In the genomic region with DNA sequence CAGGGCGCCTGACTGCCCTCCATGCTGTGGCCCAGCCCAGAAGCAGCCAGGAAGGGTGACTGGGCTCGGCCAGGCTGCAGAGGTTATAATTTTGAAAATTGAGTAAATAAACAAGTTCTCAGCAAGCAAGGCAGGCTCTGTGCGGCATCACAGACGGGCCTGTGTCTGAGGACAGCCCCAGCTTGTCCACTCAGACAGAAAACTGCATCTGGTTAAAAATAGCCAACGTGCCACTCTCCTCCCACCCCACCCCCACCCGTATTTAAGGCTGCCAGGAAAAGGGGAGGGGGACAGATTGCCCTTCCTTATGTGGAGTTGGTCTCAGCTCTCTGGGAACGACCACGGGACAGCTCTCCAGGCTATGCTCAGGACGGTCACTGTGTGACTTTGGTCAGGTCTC, we compare ENCODE assay signal across 9 mouse cellular contexts. TPM values are rescaled to one million over a fixed set of nuclear protein-coding genes. Genes with fewer than 3 reads are reported as not detected.
DNase-seq lines count a peak whose midpoint lies in the region; ATAC-seq and TF ChIP-seq lines count a peak whose summit lies in the region.
"Had no signal": no experiment of that assay in that cellular context is flagged by ENCODE, and none has a peak within 500 bp of the region (broad histone marks: within the 10 kb centered on the region; RNA-seq: fewer than 3 reads in every experiment).

No protein-coding gene starts in this region.

- peaks cover 100% of the 10 kb centered on the region for H3K79me2 ChIP-seq in macrophage (ENCODE audit: inconsistent target)

- 0 out of 2 replicates have a peak, but pooled peaks cover 12% of the 10 kb centered on the region for H3K36me3 ChIP-seq in embryonic facial prominence, embryonic 12.5 days
- H3K36me3 ChIP-seq in forebrain, embryonic 16.5 days (ENCODE audit: control insufficient read depth, insufficient read depth) = no peaks in the 10 kb centered on the region
- H3K36me3 ChIP-seq in macrophage (ENCODE audit: inconsistent target) = no peaks in the 10 kb centered on the region
- H3K36me3 ChIP-seq: G1E had no signal

- 0 out of 2 replicates have a peak overlapping the region, but pooled peaks have one; percentile 17 for H3K4me2 ChIP-seq in embryonic facial prominence, embryonic 12.5 days (replicated peaks)
- H3K4me2 ChIP-seq in forebrain, embryonic 16.5 days (ENCODE audit: low read length) = no peak overlapping the region

- no peak for DNase-seq in layer of hippocampus, adult 2 months (ENCODE audit: low spot score in 2 of 2)
- DNase-seq in layer of hippocampus, adult 11-12 months (ENCODE audit: low spot score) = no peak
- DNase-seq in retina, embryonic 14.5 days (ENCODE audit: low spot score) = no peak
- DNase-seq in gastrocnemius, postnatal 25 days = no peak
- no peak for DNase-seq in urinary bladder, postnatal 14 days (ENCODE audit: low spot score)

- H3K9me3 ChIP-seq in embryonic facial prominence, embryonic 12.5 days = no peaks in the 10 kb centered on the region
- no peaks in the 10 kb centered on the region for H3K9me3 ChIP-seq in forebrain, embryonic 16.5 days (ENCODE audit: control insufficient read depth, low read length)
- H3K9me3 ChIP-seq: G1E had no signal

- no peak for TF ChIP-seq CTCF in layer of hippocampus, adult 2 months (conservative IDR thresholded peaks at IDR 0.05)

- H3K4me3 ChIP-seq in layer of hippocampus, adult 2 months = no peak overlapping the region
- H3K4me3 ChIP-seq in embryonic facial prominence, embryonic 12.5 days = no peak overlapping the region
- no peak overlapping the region for H3K4me3 ChIP-seq in forebrain, embryonic 16.5 days (replicated peaks; ENCODE audit: low read length)
- no peak overlapping the region for H3K4me3 ChIP-seq in macrophage (ENCODE audit: inconsistent target)

- H3K27me3 ChIP-seq in embryonic facial prominence, embryonic 12.5 days = no peaks in the 10 kb centered on the region
- H3K27me3 ChIP-seq in forebrain, embryonic 16.5 days (replicated peaks; ENCODE audit: control insufficient read depth, insufficient read depth, low read length) = no peaks in the 10 kb centered on the region

- no peak overlapping the region for H3K9ac ChIP-seq in embryonic facial prominence, embryonic 12.5 days
- H3K9ac ChIP-seq in forebrain, embryonic 16.5 days (replicated peaks; ENCODE audit: low read depth, low read length) = peak overlapping the region; percentile 36; the same call in 1 of the 2 replicates

- H3K4me1 ChIP-seq in embryonic facial prominence, embryonic 12.5 days = peaks cover 41% of the 10 kb centered on the region
- H3K4me1 ChIP-seq in forebrain, embryonic 16.5 days (replicated peaks; ENCODE audit: control insufficient read depth, insufficient read depth, low read length) = peaks cover 5% of the 10 kb centered on the region

- ATAC-seq in embryonic facial prominence, embryonic 12.5 days (ENCODE audit: insufficient number of reproducible peaks, insufficient read depth, low FRiP score, low TSS enrichment) = no peak
- ATAC-seq in forebrain, embryonic 16.5 days = no peak

- 10% methylated on average over 9 of the region's 9 CpGs for WGBS in embryonic facial prominence, embryonic 12.5 days
- WGBS in forebrain, embryonic 16.5 days = 33% methylated on average over 9 of the region's 9 CpGs
- 63% methylated on average over 8 of the region's 9 CpGs for WGBS in macrophage (ENCODE audit: missing documents)

- peak overlapping the region; percentile 47; the same call in 1 of the 2 replicates for H3K27ac ChIP-seq in layer of hippocampus, adult 2 months
- H3K27ac ChIP-seq in embryonic facial prominence, embryonic 12.5 days = peak overlapping the region; percentile 86
- peak overlapping the region; percentile 24; the same call in 1 of the 2 replicates for H3K27ac ChIP-seq in forebrain, embryonic 16.5 days (ENCODE audit: low read length)
- peak overlapping the region; percentile 38 for H3K27ac ChIP-seq in macrophage

RNA-seq across cellular contexts. Expression of gene Fam129b, which starts 12.1 kb away (rescaled TPM):
- total RNA-seq in layer of hippocampus, adult 2 months (2021) = 10 to 100 TPM; 14.5 to 14.9 TPM
- polyA plus RNA-seq in embryonic facial prominence, embryonic 12.5 days (2016; fragmentation: Nextera tagmentation; extraction: Ambion mirVana) = 48.8 and 54.7 TPM in 2 replicates
- 36.4 and 41.1 TPM in 2 replicates for polyA plus RNA-seq in forebrain, embryonic 16.5 days (2015; fragmentation: Nextera tagmentation; extraction: Ambion mirVana)
- total RNA-seq in macrophage (2018; cell fraction: chromatin; rRNA removed) = 100 to 1,000 TPM in 13 of 26 experiments, 10 to 100 TPM in 13; 35.9 to 648 (median 91.5) TPM
- 100 to 1,000 TPM in 14 of 26 experiments, 10 to 100 TPM in 12; 52.3 to 460 (median 164) TPM for total RNA-seq in macrophage (2018; cell fraction: cytosol; rRNA removed)
- 100 to 1,000 TPM in 13 of 26 experiments, 10 to 100 TPM in 13; 39.2 to 371 (median 100) TPM for total RNA-seq in macrophage (2018; cell fraction: nucleus; rRNA removed)
- 117 to 240 TPM (median 185 TPM) in 3 replicates for polyA plus RNA-seq in macrophage (2018)
- total RNA-seq in gastrocnemius, postnatal 25 days (2021) = 10 to 100 TPM in 1 of 2 experiments, 1 to 10 TPM in 1; 8.1 to 12.4 TPM

RNA-seq across cellular contexts. Expression of gene Stxbp1, which starts 41.0 kb away (rescaled TPM):
- 100 to 1,000 TPM; 550 to 603 TPM for total RNA-seq in layer of hippocampus, adult 2 months (2021)
- polyA plus RNA-seq in embryonic facial prominence, embryonic 12.5 days (2016; fragmentation: Nextera tagmentation; extraction: Ambion mirVana) = 28.3 and 32.4 TPM in 2 replicates
- 227 and 251 TPM in 2 replicates for polyA plus RNA-seq in forebrain, embryonic 16.5 days (2015; fragmentation: Nextera tagmentation; extraction: Ambion mirVana)
- 10 to 100 TPM; 17.2 to 71.6 (median 25.6) TPM for total RNA-seq in macrophage (2018; cell fraction: chromatin; rRNA removed)
- total RNA-seq in macrophage (2018; cell fraction: cytosol; rRNA removed) = 10 to 100 TPM; 10.5 to 25.5 (median 16.1) TPM
- total RNA-seq in macrophage (2018; cell fraction: nucleus; rRNA removed) = 10 to 100 TPM; 14.4 to 64.5 (median 22.2) TPM
- 9.7 to 16.3 TPM (median 12.2 TPM) in 3 replicates for polyA plus RNA-seq in macrophage (2018)
- 1 to 10 TPM; 2.7 to 3.8 TPM for total RNA-seq in gastrocnemius, postnatal 25 days (2021)

Comparison
In these comparisons a context has a peak if more than half of its experiments do, and no peak if none do; other contexts are left out.
1. H3K27ac ChIP-seq: peak in every context shown above with its lines; median percentile 86 in embryonic facial prominence, embryonic 12.5 days; 47 in layer of hippocampus, adult 2 months; 38 in macrophage; 24 in forebrain, embryonic 16.5 days.